Mouse (Mus musculus): ENCODE data around the gene Lrrc10b.

Lrrc10b gene

GRCm38 (mm10) chr19:10437521-10437920, 19.8 kb downstream of the Lrrc10b start:
- DNase-seq: peak; percentile 38 to 48

- peak; percentile 28 to 31 for DNase-seq
These were observed 20.5 kb downstream of the Lrrc10b start for GRCm38 (mm10) chr19:10436726-10437125.

- DNase-seq: peak; percentile 70 to 79
These were observed 21.4 kb downstream of the Lrrc10b start for GRCm38 (mm10) chr19:10435908-10436307.

- peak; percentile 82 to 90 for DNase-seq
These were observed 22.3 kb downstream of the Lrrc10b start for GRCm38 (mm10) chr19:10434927-10435326.

GRCm38 (mm10) chr19:10433879-10434540, 23.3 kb downstream of the Lrrc10b start:
- no peak for DNase-seq

- no peak for DNase-seq
These were observed 24.0 kb downstream of the Lrrc10b start for GRCm38 (mm10) chr19:10433225-10433624.

GRCm38 (mm10) chr19:10431841-10432240, 25.4 kb downstream of the Lrrc10b start:
- no peak for DNase-seq

GRCm38 (mm10) chr19:10431410-10431809, 25.9 kb downstream of the Lrrc10b start:
- no peak for DNase-seq

GRCm38 (mm10) chr19:10429371-10429770, 27.9 kb downstream of the Lrrc10b start:
- DNase-seq: peak in 1 of 2 experiments; percentile 21

- DNase-seq: no peak
These were observed 29.8 kb downstream of the Lrrc10b start for GRCm38 (mm10) chr19:10427431-10427830.

GRCm38 (mm10) chr19:10426793-10427192, 30.5 kb downstream of the Lrrc10b start:
- no peak for DNase-seq

- no peak for DNase-seq
These were observed 31.0 kb downstream of the Lrrc10b start for GRCm38 (mm10) chr19:10426312-10426711.

- DNase-seq: no peak
These were observed 31.6 kb downstream of the Lrrc10b start for GRCm38 (mm10) chr19:10425484-10426270.

- DNase-seq: no peak
These were observed 32.5 kb downstream of the Lrrc10b start for GRCm38 (mm10) chr19:10424751-10425150.

GRCm38 (mm10) chr19:10421986-10422976, 35.0 kb downstream of the Lrrc10b start:
- no peak for DNase-seq

GRCm38 (mm10) chr19:10417436-10417835, 39.8 kb downstream of the Lrrc10b start:
- DNase-seq: peak in 1 of 2 experiments; percentile 28

GRCm38 (mm10) chr19:10416889-10417288, 40.4 kb downstream of the Lrrc10b start:
- DNase-seq: no peak

- no peak for DNase-seq
These were observed 41.8 kb downstream of the Lrrc10b start for GRCm38 (mm10) chr19:10415508-10415907.

GRCm38 (mm10) chr19:10413701-10414242, 43.5 kb downstream of the Lrrc10b start:
- DNase-seq: no peak
